Mouse (Mus musculus) adrenal gland, adult 2 months (tissue): ENCODE data around the gene Mag. TPM values are rescaled to one million over a fixed set of nuclear protein-coding genes. Genes with fewer than 3 reads are reported as not detected.

Experiments
- DNase-seq: peaks from one replicate; pipeline ENCODE4 v3.0.0; 2021
- polyA plus RNA-seq: library from polyadenylated mRNA; depleted of rRNA; stranded (reverse); fragments of >200 nt; gene quantifications from 2 replicates; pipeline ENCODE4 v1.2.3, GENCODE M21; 2012; rRNA removed
- total RNA-seq, 2 experiments: library from RNA; stranded (reverse); gene quantifications; 2 replicates each; pipeline ENCODE4 v1.2.3; 2021

Gene Mag
- total and polyA plus RNA-seq, 3 experiments = 0.48 to 0.80 (median 0.63) TPM

GRCm38 (mm10) chr7:30873083-30873482, 41.6 kb downstream of the Mag start:
- peak; percentile 80 for DNase-seq

- DNase-seq = no peak
Measured at GRCm38 (mm10) chr7:30863386-30863785, 51.3 kb downstream of the Mag start.

GRCm38 (mm10) chr7:30861464-30861863, 53.2 kb downstream of the Mag start, which contains the start of gene Ffar1:
Gene Ffar1 (minus strand): TSS chr7:30861564.
- no peak for DNase-seq

- DNase-seq = peak; percentile 35
Measured at GRCm38 (mm10) chr7:30859635-30860402, 54.9 kb downstream of the Mag start.

- DNase-seq = peak; percentile 73
Measured at GRCm38 (mm10) chr7:30859290-30859634, 55.4 kb downstream of the Mag start.

- DNase-seq = no peak
Measured at GRCm38 (mm10) chr7:30857746-30858145, 56.9 kb downstream of the Mag start.

GRCm38 (mm10) chr7:30856078-30856477, 58.6 kb downstream of the Mag start, which contains the start of gene Ffar3:
Gene Ffar3 (minus strand): TSS chr7:30856178.
- DNase-seq = no peak

- no peak for DNase-seq
Measured at GRCm38 (mm10) chr7:30851421-30851820, 63.3 kb downstream of the Mag start.

Other genes with a start within 250 kb of the Mag start
- 10 to 100 TPM in 1 of 2 experiments, 1 to 10 TPM in 1; 6.2 to 10.7 TPM for gene Haus5, start 249.9 kb downstream of the Mag start, total RNA-seq
- gene Haus5, start 249.9 kb downstream of the Mag start, polyA plus RNA-seq = 6.3 and 6.9 TPM in 2 replicates
- not detected for gene Pmis2, start 243.3 kb downstream of the Mag start, total RNA-seq
- not detected in 2 replicates for gene Pmis2, start 243.3 kb downstream of the Mag start, polyA plus RNA-seq
- gene 2200002J24Rik, start 215.9 kb downstream of the Mag start, total RNA-seq = 1 to 10 TPM; 3.5 to 5.7 TPM
- gene 2200002J24Rik, start 215.9 kb downstream of the Mag start, polyA plus RNA-seq = 12.5 and 12.7 TPM in 2 replicates
- gene Atp4a, start 202.7 kb downstream of the Mag start, total RNA-seq = 1 to 10 TPM; 2.0 to 3.0 TPM
- 3.3 and 3.9 TPM in 2 replicates for gene Atp4a, start 202.7 kb downstream of the Mag start, polyA plus RNA-seq
- 100 to 1,000 TPM; 193 to 234 TPM for gene Tmem147, start 185.3 kb downstream of the Mag start, total RNA-seq
- gene Tmem147, start 185.3 kb downstream of the Mag start, polyA plus RNA-seq = 333 and 341 TPM in 2 replicates
- not detected for gene Gapdhs, start 171.2 kb downstream of the Mag start, total RNA-seq
- not detected in 2 replicates for gene Gapdhs, start 171.2 kb downstream of the Mag start, polyA plus RNA-seq
- 100 to 1,000 TPM; 269 to 540 TPM for gene Sbsn, start 163.4 kb downstream of the Mag start, total RNA-seq
- gene Sbsn, start 163.4 kb downstream of the Mag start, polyA plus RNA-seq = 71.3 and 81.0 TPM in 2 replicates
- gene Dmkn, start 151.1 kb downstream of the Mag start, total RNA-seq = 1 to 10 TPM; 3.9 to 5.9 TPM
- gene Dmkn, start 151.1 kb downstream of the Mag start, polyA plus RNA-seq = 3.5 and 7.6 TPM in 2 replicates
- gene Krtdap, start 127.0 kb downstream of the Mag start, total RNA-seq = not detected
- gene Krtdap, start 127.0 kb downstream of the Mag start, polyA plus RNA-seq = not detected in 2 replicates
- gene Ffar2, start 91.1 kb downstream of the Mag start, total RNA-seq = 1 to 10 TPM; 1.5 to 8.9 TPM
- gene Ffar2, start 91.1 kb downstream of the Mag start, polyA plus RNA-seq = 5.7 and 16.5 TPM in 2 replicates
- under 1 TPM; 0.26 to 0.59 TPM for gene Ffar3, start 58.7 kb downstream of the Mag start, total RNA-seq
- 0.30 and 1.1 TPM in 2 replicates for gene Ffar3, start 58.7 kb downstream of the Mag start, polyA plus RNA-seq
- gene Ffar1, start 53.3 kb downstream of the Mag start, total RNA-seq = not detected
- not detected in 2 replicates for gene Ffar1, start 53.3 kb downstream of the Mag start, polyA plus RNA-seq
- under 1 TPM; 0.40 to 0.97 TPM for gene Cd22, start 34.5 kb downstream of the Mag start, total RNA-seq
- gene Cd22, start 34.5 kb downstream of the Mag start, polyA plus RNA-seq = 0.45 and 0.57 TPM in 2 replicates
- 10 to 100 TPM in 1 of 2 experiments, not detected in 1; 16.6 TPM for gene Hamp2, start 9.8 kb upstream of the Mag start, total RNA-seq
- gene Hamp2, start 9.8 kb upstream of the Mag start, polyA plus RNA-seq = 2.6 and 17.4 TPM in 2 replicates
- gene Hamp, start 29.2 kb upstream of the Mag start, total RNA-seq = 10 to 100 TPM in 1 of 2 experiments, not detected in 1; 49.9 TPM
- 63.2 and 115 TPM in 2 replicates for gene Hamp, start 29.2 kb upstream of the Mag start, polyA plus RNA-seq
- gene Usf2, start 41.9 kb upstream of the Mag start, total RNA-seq = 100 to 1,000 TPM; 146 to 166 TPM
- 376 and 393 TPM in 2 replicates for gene Usf2, start 41.9 kb upstream of the Mag start, polyA plus RNA-seq
- 10 to 100 TPM in 1 of 2 experiments, 1 to 10 TPM in 1; 9.2 to 13.7 TPM for gene Lsr, start 58.6 kb upstream of the Mag start, total RNA-seq
- 17.5 and 24.0 TPM in 2 replicates for gene Lsr, start 58.6 kb upstream of the Mag start, polyA plus RNA-seq
- under 1 TPM; 0.37 to 0.59 TPM for gene Fam187b, start 58.9 kb upstream of the Mag start, total RNA-seq
- 0.18 and 0.38 TPM in 2 replicates for gene Fam187b, start 58.9 kb upstream of the Mag start, polyA plus RNA-seq
- 100 to 1,000 TPM in 1 of 2 experiments, 10 to 100 TPM in 1; 61.4 to 112 TPM for gene Fxyd5, start 127.6 kb upstream of the Mag start, total RNA-seq
- 51.0 and 53.5 TPM in 2 replicates for gene Fxyd5, start 127.6 kb upstream of the Mag start, polyA plus RNA-seq
- 1 to 10 TPM; 1.3 to 1.4 TPM for gene Fxyd7, start 136.6 kb upstream of the Mag start, total RNA-seq
- gene Fxyd7, start 136.6 kb upstream of the Mag start, polyA plus RNA-seq = 4.4 and 9.9 TPM in 2 replicates
- gene Fxyd1, start 142.3 kb upstream of the Mag start, total RNA-seq = 100 to 1,000 TPM; 307 to 317 TPM
- 480 and 501 TPM in 2 replicates for gene Fxyd1, start 142.3 kb upstream of the Mag start, polyA plus RNA-seq
- gene Lgi4, start 144.5 kb upstream of the Mag start, total RNA-seq = 1 to 10 TPM; 2.2 to 6.5 TPM
- 3.3 and 6.2 TPM in 2 replicates for gene Lgi4, start 144.5 kb upstream of the Mag start, polyA plus RNA-seq
- 1 to 10 TPM; 1.3 to 3.4 TPM for gene Fxyd3, start 161.8 kb upstream of the Mag start, total RNA-seq
- gene Fxyd3, start 161.8 kb upstream of the Mag start, polyA plus RNA-seq = 0.04 and 0.73 TPM in 2 replicates
- gene Hpn, start 200.4 kb upstream of the Mag start, total RNA-seq = 1 to 10 TPM; 1.3 to 2.6 TPM
- 1.2 and 2.4 TPM in 2 replicates for gene Hpn, start 200.4 kb upstream of the Mag start, polyA plus RNA-seq
- 10 to 100 TPM; 10.8 to 27.8 TPM for gene Scn1b, start 212.1 kb upstream of the Mag start, total RNA-seq
- gene Scn1b, start 212.1 kb upstream of the Mag start, polyA plus RNA-seq = 30.5 and 61.1 TPM in 2 replicates
- gene Gramd1a, start 241.0 kb upstream of the Mag start, total RNA-seq = 10 to 100 TPM; 38.5 to 50.1 TPM
- gene Gramd1a, start 241.0 kb upstream of the Mag start, polyA plus RNA-seq = 208 and 246 TPM in 2 replicates